Mouse (Mus musculus): ENCODE data around the gene Cmtm3. TPM values are rescaled to one million over a fixed set of nuclear protein-coding genes. Genes with fewer than 3 reads are reported as not detected.

Cmtm3 gene
- total RNA-seq, 2 experiments from 2014 or later = 11.7 to 17.4 TPM

- DNase-seq = no peak
These were observed 44.1 kb downstream of the Cmtm3 start for GRCm38 (mm10) chr8:104383296-104383695.

GRCm38 (mm10) chr8:104383977-104384376 lies 44.8 kb downstream of the Cmtm3 start:
- DNase-seq = no peak

DNA sequence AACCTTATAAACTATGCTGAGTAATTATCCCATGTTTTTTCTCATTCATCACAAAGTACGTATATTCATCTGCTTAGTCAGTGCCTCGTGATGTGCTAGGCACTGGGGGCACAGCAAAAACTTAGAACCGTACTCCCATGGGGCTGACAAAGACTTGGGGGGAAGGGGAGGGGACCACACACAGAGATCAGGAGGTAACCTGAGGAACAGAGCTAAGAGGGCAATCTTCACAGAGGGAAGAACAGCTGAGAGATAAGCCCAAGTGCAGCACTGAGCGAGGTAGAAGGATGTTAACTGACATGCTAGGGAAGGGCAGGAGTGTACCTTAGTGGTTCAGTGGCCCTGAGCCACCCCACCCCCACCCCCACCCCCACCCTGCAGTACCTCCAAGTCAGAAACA lies 47.5 kb downstream of the Cmtm3 start:
- DNase-seq = no peak

DNA sequence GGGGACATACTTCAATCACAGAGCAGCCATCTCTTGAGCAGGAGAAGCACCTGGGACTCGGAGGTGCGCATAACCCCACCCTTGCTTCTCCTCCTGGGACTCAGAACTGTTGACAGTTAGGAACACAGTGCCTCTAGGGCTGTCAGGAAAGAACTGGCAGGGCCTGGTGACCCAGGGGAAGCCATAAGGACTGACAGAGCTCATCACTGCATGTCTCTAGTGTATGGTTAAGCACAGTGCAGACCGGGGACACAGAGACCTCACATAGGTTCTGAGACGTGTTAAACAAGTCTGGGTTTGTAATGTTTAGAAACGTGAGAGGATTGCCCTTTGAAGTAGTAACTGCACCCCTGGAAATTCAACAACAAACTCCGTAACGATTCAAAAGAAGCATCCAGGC lies 48.3 kb downstream of the Cmtm3 start:
- no peak for DNase-seq

- DNase-seq = no peak
These were observed 48.8 kb downstream of the Cmtm3 start for GRCm38 (mm10) chr8:104387980-104388379.

GRCm38 (mm10) chr8:104390245-104390644 lies 51.0 kb downstream of the Cmtm3 start:
- no peak for DNase-seq

DNA sequence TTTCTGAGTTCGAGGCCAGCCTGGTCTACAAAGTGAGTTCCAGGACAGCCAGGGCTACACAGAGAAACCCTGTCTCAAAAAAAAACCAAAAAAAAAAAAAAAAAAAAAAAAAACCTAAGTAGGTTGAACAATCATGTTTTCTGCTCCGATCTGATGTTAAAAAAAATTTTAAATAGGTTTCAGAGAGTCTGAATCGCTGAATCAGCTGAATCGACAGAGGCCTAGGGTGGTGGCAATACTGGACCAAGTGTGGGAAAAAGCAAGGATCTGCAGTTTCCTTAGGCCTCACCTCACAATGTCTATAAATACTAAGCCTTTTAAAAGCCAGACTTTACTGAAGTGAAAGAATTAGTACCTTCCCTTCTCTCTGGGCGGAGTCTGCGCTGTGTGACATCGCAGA lies 53.9 kb downstream of the Cmtm3 start:
- DNase-seq = no peak

DNA sequence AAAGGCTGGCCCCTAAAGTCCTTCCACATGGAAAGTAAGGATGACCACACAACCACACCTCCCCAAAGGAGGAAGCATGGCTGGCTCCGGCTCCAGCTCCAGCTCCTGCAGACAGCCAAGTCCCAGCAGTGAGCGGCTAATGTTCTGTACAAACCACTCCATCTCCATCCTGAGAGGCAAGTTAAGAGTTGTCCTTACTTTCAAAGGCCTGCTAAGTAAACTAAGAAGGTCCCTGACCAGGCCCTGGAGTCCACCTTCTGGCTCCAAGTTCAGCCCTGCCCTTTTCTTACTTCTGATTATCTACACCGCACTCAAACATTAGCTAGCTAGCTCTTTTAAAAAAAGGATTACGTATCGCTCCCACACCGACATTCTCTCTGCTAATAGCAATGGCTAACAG lies 54.6 kb downstream of the Cmtm3 start:
- DNase-seq = no peak

DNA sequence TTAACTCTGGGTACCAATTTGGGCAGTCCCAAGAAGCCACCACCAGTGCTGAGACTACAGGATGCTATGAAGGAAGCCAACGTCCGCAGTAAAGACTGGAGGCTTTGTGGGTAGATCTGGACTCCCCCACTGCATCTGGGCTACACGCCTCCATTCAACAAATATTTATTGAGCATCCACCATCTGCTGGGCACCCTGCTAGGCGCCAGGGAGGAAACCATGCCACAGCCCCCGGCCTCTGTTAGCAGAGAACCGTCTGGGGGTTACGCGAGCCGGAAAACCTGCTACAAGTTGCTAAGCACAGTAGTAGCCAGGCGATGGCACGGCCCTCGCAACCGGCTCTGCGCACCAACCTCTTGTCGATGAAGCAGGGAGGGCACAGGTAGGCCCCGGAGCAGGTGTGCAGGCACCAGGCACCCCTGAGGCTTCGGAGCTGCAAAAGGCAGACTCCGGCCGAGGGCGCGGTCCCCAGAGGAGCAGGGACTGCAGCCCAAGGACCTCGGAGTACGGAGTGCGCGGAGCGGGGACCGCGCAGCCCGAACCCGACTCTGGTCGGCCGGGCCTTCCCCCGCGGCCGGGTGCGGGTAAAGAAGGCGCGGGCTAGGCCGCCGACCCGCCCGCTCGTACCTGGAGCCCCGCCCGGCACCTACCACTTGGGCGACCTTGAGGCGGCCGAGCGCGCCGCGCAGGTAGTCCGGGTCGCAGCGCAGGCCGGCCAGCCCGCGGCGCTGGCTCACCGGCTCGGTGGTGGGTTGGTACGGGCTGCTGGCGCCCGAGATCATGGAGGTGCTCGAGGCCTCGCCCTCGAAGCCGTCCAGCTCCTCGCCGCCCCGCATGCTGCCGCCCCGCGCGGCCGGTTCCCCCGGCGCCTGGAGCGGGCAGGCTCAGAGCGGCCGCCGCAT lies 55.8 kb downstream of the Cmtm3 start:
- DNase-seq = peak; percentile 45 to 59

- DNase-seq = peak in 1 of 2 experiments; percentile 56
These were observed 56.6 kb downstream of the Cmtm3 start, which contains the start of gene Cmtm4 for GRCm38 (mm10) chr8:104395703-104396357. Gene Cmtm4 (minus strand): TSS chr8:104395807.

Other genes starting within 250 kb of the Cmtm3 start
- gene Cdh5, start 237.8 kb upstream of the Cmtm3 start, total RNA-seq (2021) = 1 to 10 TPM; 8.5 to 9.1 TPM
- 1 to 10 TPM; 5.7 to 5.8 TPM for gene Bean1, start 169.0 kb upstream of the Cmtm3 start, total RNA-seq (2021)
- gene Tk2, start 90.9 kb upstream of the Cmtm3 start, total RNA-seq (2021) = 10 to 100 TPM; 35.5 to 38.6 TPM
- 1 to 10 TPM; 5.8 to 8.0 TPM for gene Cklf, start 88.5 kb upstream of the Cmtm3 start, total RNA-seq (2021)
- gene Cmtm2a, start 46.2 kb upstream of the Cmtm3 start, total RNA-seq (2021) = not detected
- gene Gm45711, start 29.3 kb upstream of the Cmtm3 start, total RNA-seq (2021) = not detected
- gene Cmtm1, start 29.3 kb upstream of the Cmtm3 start, total RNA-seq (2021) = not detected
- gene Gm11020, start 17.8 kb upstream of the Cmtm3 start, total RNA-seq (2021) = not detected
- gene Cmtm2b, start 17.2 kb upstream of the Cmtm3 start, total RNA-seq (2021) = not detected
- 10 to 100 TPM; 59.5 to 62.7 TPM for gene Cmtm4, start 56.4 kb downstream of the Cmtm3 start, total RNA-seq (2021)
- 100 to 1,000 TPM; 246 to 289 TPM for gene Dync1li2, start 103.6 kb downstream of the Cmtm3 start, total RNA-seq (2021)
- under 1 TPM; 0.35 to 0.66 TPM for gene Terb1, start 170.5 kb downstream of the Cmtm3 start, total RNA-seq (2021)
- gene Nae1, start 195.2 kb downstream of the Cmtm3 start, total RNA-seq (2021) = 10 to 100 TPM; 45.5 to 48.9 TPM
- 10 to 100 TPM; 15.2 to 17.7 TPM for gene Car7, start 195.3 kb downstream of the Cmtm3 start, total RNA-seq (2021)

Measured in layer of hippocampus, postnatal 36 days (tissue).